Mouse (Mus musculus) myocyte (in vitro differentiated cells): Measurements from ENCODE around the gene Zfp985.

Source experiments
- E2F4 ChIP-seq: IDR thresholded peaks from one replicate; pipeline ENCODE4 v1.6.1; 2011; ENCODE audit warnings: mild to moderate bottlenecking, control low read depth, moderate library complexity; ENCODE audit not compliant: insufficient read depth
- MAX ChIP-seq: IDR thresholded peaks from one replicate; pipeline ENCODE4 v1.6.1; 2011; ENCODE audit warnings: low read depth, mild to moderate bottlenecking, control low read depth
- MYOD1 ChIP-seq, 3 experiments: IDR thresholded peaks; one replicate each; pipeline ENCODE4 v1.6.1; 2011; ENCODE audit warnings: control low read depth in 2 of 3, low read depth in 2 of 3, mild to moderate bottlenecking in 2 of 3, moderate library complexity in 1 of 3; ENCODE audit not compliant: insufficient read length in 2 of 3, control insufficient read depth in 1 of 3
- POLR2A ChIP-seq: IDR thresholded peaks from one replicate; pipeline ENCODE4 v1.6.1; 2011; ENCODE audit warnings: low read depth, mild to moderate bottlenecking, control low read depth, moderate library complexity; ENCODE audit not compliant: insufficient read length
- POLR2AphosphoS2 ChIP-seq: IDR thresholded peaks from one replicate; pipeline ENCODE4 v1.6.1; 2011; ENCODE audit warnings: low read depth, control low read depth; ENCODE audit not compliant: insufficient read length
- REST ChIP-seq: IDR thresholded peaks from one replicate; pipeline ENCODE4 v1.6.1; 2011; ENCODE audit warnings: mild to moderate bottlenecking, control low read depth, moderate library complexity; ENCODE audit not compliant: insufficient read depth, insufficient read length
- SRF ChIP-seq: IDR thresholded peaks from one replicate; pipeline ENCODE4 v1.6.1; 2011; ENCODE audit warnings: low read depth; ENCODE audit not compliant: control insufficient read depth, insufficient read length
- TCF12 ChIP-seq: IDR thresholded peaks from one replicate; pipeline ENCODE4 v1.6.1; 2011; ENCODE audit warnings: mild to moderate bottlenecking, control low read depth; ENCODE audit not compliant: poor library complexity, insufficient read depth, severe bottlenecking
- USF1 ChIP-seq: IDR thresholded peaks from one replicate; pipeline ENCODE4 v1.6.1; 2011; ENCODE audit warnings: low read depth, mild to moderate bottlenecking, control low read depth, moderate library complexity

DNA sequence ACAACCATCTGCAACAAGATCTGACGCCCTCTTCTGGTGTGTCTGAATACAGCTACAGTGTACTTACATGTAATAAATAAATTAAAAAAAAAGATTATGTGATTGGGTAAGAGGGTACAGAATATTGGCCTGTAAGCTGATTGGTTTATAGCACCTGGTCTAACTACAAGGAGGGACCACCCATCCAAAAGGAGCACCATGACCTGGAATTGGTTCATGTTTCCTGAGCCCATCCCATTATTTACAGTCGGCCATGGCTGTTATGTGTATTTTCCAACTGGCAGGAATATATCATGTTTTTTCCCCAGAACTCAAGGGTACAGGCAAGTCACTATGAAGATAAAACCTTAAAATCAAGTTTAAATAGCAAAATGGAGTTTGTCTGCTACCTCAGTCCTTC lies 45.8 kb downstream of the Zfp985 start:
- TF ChIP-seq E2F4, result no peak
- TF ChIP-seq POLR2A, result no peak
- no peak for TF ChIP-seq TCF12
- no peak for TF ChIP-seq REST
- no peak for TF ChIP-seq MAX
- TF ChIP-seq USF1, result no peak
- TF ChIP-seq MYOD1 (IDR thresholded peaks at IDR 0.05; ENCODE audit: control insufficient read depth in 1 of 3, insufficient read length in 2 of 3, low read depth in 2 of 3), result no peak
- TF ChIP-seq SRF, result no peak
- TF ChIP-seq POLR2AphosphoS2, result no peak
